Mouse (Mus musculus) liver, embryonic 14.5 days (tissue): ENCODE data around the gene Ghr. TPM values are rescaled to one million over a fixed set of nuclear protein-coding genes. Genes with fewer than 3 reads are reported as not detected.

Source experiments
- ATAC-seq: fragments of 200-750 bp; cut with Nextera tagmentation; 2 replicates; pipeline ENCODE4 v1.8.0; 2017; ENCODE audit warnings: moderate number of reproducible peaks, mild to moderate bottlenecking, moderate library complexity; ENCODE audit not compliant: insufficient read depth
- DNase-seq, 3 experiments: peaks; one replicate each; pipeline ENCODE4 v3.0.0-alpha.2; 2012 to 2013; ENCODE audit warnings: low read depth in 3 of 3, low spot score in 3 of 3
- H3K27ac ChIP-seq: fragments of 300-500 bp; sonication (generic); 2 replicates; pipeline ENCODE4 v1.5.1; 2014; ENCODE audit warnings: moderate library complexity, mild to moderate bottlenecking, control low read depth, inconsistent platforms
- H3K27me3 ChIP-seq: fragments of 300-500 bp; sonication (generic); 2 replicates; pipeline ENCODE4 v1.6.1; 2014; ENCODE audit warnings: mild to moderate bottlenecking, low read length, moderate library complexity; ENCODE audit not compliant: control insufficient read depth, insufficient read depth
- H3K36me3 ChIP-seq: fragments of 300-500 bp; sonication (generic); replicated peaks from 2 replicates; pipeline ENCODE4 v1.6.1; 2014; ENCODE audit warnings: low read depth; ENCODE audit not compliant: control insufficient read depth, insufficient read depth
- H3K4me1 ChIP-seq, 2 experiments: fragments of 200-500 bp in 1 of 2; fragments of 300-500 bp in 1 of 2; sonication (generic) in 1 of 2; replicated peaks; 2 replicates each; pipeline ENCODE4 v1.6.1; 2012 to 2014; ENCODE audit warnings: antibody characterized with exemption in 1 of 2, inconsistent platforms in 1 of 2, low read length in 1 of 2; ENCODE audit not compliant: control insufficient read depth in 2 of 2, insufficient read depth in 2 of 2
- H3K4me2 ChIP-seq: fragments of 300-500 bp; sonication (generic); 2 replicates; pipeline ENCODE4 v1.6.1; 2014; ENCODE audit warnings: low read depth, mild to moderate bottlenecking, control low read depth, moderate library complexity
- H3K4me3 ChIP-seq, 2 experiments: fragments of 200-500 bp in 1 of 2; fragments of 300-500 bp in 1 of 2; sonication (generic) in 1 of 2; 2 replicates each; pipeline ENCODE4 v1.5.1; 2012 to 2014; ENCODE audit warnings: low read depth in 2 of 2, low read length in 2 of 2, mild to moderate bottlenecking in 2 of 2, control low read depth in 1 of 2, inconsistent platforms in 1 of 2, moderate library complexity in 1 of 2; ENCODE audit not compliant: insufficient read depth in 1 of 2
- H3K9ac ChIP-seq: fragments of 300-500 bp; sonication (generic); replicated peaks from 2 replicates; pipeline ENCODE4 v1.6.1; 2014; ENCODE audit warnings: mild to moderate bottlenecking, control low read depth, moderate library complexity
- H3K9me3 ChIP-seq: fragments of 300-500 bp; sonication (generic); 2 replicates; pipeline ENCODE4 v1.6.1; 2016; ENCODE audit warnings: low read length, mixed read lengths; ENCODE audit not compliant: control insufficient read depth
- CTCF ChIP-seq: IDR thresholded peaks from 2 replicates; pipeline ENCODE4 v1.5.1; 2016; ENCODE audit warnings: antibody characterized with exemption, low read depth, control low read depth
- EP300 ChIP-seq: IDR thresholded peaks from 2 replicates; pipeline ENCODE4 v1.6.1; 2016; ENCODE audit warnings: antibody characterized with exemption, low read depth
- WGBS: fragments of 180-500 bp; shearing (Covaris S2); extraction: QIAGEN DNeasy Blood & Tissue Kit; methylation state at CpG from one replicate; pipeline ENCODE4 v1.1.7; 2014; ENCODE audit not compliant: insufficient replicate concordance; 5-methylcytosine and 5-hydroxymethylcytosine counted together
- polyA plus RNA-seq, 2 experiments: library from polyadenylated mRNA; depleted of rRNA in 1 of 2; stranded (reverse) in 1 of 2; unstranded in 1 of 2; fragments of >200 nt; fragmentation: Nextera tagmentation in 1 of 2; extraction: Ambion mirVana in 1 of 2; gene quantifications; 2 replicates each; pipeline versions ENCODE4 v1.2.1 to v1.2.3; 2012 to 2014

Gene Ghr
- polyA plus RNA-seq, 2 experiments, result 6.9 to 18.3 TPM

DNA sequence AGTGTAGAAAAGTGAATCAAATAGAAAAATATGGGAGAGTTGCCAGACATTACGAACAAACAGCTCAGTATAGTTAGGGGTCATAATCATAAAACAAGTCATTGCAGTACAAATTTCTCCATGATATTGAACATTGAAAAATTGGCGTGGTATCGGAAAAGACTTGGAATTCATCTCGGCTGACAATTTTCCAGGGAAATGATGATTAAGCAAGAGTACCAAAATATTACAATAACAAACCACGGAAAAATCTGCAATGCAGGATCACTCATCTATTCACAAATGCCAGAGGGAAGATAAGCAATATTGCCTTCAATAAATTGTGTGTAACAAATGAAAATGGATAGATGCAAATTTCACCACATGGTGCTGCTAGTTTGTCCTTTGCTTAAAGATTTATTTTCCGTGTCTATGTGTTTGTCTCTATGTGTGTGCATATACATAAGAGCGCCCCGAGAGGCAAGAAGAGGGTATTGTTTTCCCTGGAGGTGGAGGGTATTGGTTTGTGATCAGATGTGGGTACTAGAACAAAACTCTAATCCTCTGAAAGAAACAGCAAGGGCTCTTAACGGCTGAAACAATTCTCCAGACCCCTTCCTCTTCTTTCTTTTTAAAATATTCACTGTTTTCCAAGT lies 85.2 kb downstream of the Ghr start:
- Histone ChIP-seq H3K27me3 (no peaks in the 10 kb centered on the region), H3K4me3 (no peak overlapping the region), H3K4me1 (no peaks in the 10 kb centered on the region), H3K9me3 (no peaks in the 10 kb centered on the region), H3K36me3 (no peaks in the 10 kb centered on the region), H3K4me2 (no peak overlapping the region), H3K9ac (no peak overlapping the region), H3K27ac (no peak overlapping the region)
- no peak for DNase-seq
- no peak for ATAC-seq
- no peak for TF ChIP-seq EP300
- TF ChIP-seq CTCF, result no peak
- 65% methylated on average over 9 of the region's 9 CpGs for WGBS

DNA sequence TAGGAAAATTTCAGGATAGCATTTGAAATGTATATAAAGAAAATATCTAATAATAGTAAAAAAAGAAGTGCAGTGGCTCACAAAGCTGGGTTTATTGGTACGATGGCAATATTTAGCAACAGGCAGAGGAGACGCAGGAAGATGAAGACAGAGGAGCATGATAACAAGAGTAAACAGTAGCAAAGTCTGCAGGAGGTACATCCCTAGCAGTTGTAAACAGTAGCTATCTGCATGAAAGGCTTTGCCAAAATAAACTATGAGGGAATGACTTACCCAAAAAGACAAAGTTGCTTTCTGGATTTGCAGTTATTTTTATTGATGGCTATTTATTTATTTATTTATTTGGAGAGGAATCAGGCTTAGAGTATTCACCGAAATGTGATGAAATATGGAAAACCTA lies 92.4 kb downstream of the Ghr start:
- no peaks in the 10 kb centered on the region for H3K9me3 ChIP-seq
- no peak overlapping the region for H3K4me2 ChIP-seq
- DNase-seq, result no peak
- 0 out of 4 replicates have a peak, but pooled peaks cover 0 to 3% of the 10 kb centered on the region in 2 experiments for H3K4me1 ChIP-seq
- H3K36me3 ChIP-seq, result no peaks in the 10 kb centered on the region
- no peak for ATAC-seq
- TF ChIP-seq CTCF (no peak), EP300 (no peak)
- no peak overlapping the region for H3K9ac ChIP-seq
- no peak overlapping the region for H3K4me3 ChIP-seq
- WGBS, result 59% methylated on average over 3 of the region's 3 CpGs
- no peak overlapping the region for H3K27ac ChIP-seq
- H3K27me3 ChIP-seq, result no peaks in the 10 kb centered on the region

GRCm38 (mm10) chr15:3490011-3490410 lies 93.3 kb downstream of the Ghr start:
- no peak overlapping the region for H3K9ac ChIP-seq
- H3K4me2 ChIP-seq, result no peak overlapping the region
- no peak for DNase-seq
- ATAC-seq, result no peak
- no peaks in the 10 kb centered on the region for H3K36me3 ChIP-seq
- no peaks in the 10 kb centered on the region for H3K9me3 ChIP-seq
- TF ChIP-seq EP300, result no peak
- 77% methylated on average over 2 of the region's 2 CpGs for WGBS
- no peak overlapping the region for H3K27ac ChIP-seq
- no peak overlapping the region for H3K4me3 ChIP-seq
- 0 out of 4 replicates have a peak, but pooled peaks cover 0 to 3% of the 10 kb centered on the region in 2 experiments for H3K4me1 ChIP-seq
- H3K27me3 ChIP-seq, result no peaks in the 10 kb centered on the region

- Histone ChIP-seq H3K9me3 (no peaks in the 10 kb centered on the region), H3K36me3 (no peaks in the 10 kb centered on the region), H3K4me1 (0 out of 4 replicates have a peak, but pooled peaks cover 0 to 3% of the 10 kb centered on the region in 2 experiments), H3K27ac (no peak overlapping the region), H3K27me3 (no peaks in the 10 kb centered on the region), H3K4me3 (no peak overlapping the region), H3K4me2 (no peak overlapping the region), H3K9ac (no peak overlapping the region)
- TF ChIP-seq CTCF (no peak), EP300 (no peak)
- DNase-seq, result no peak
- no peak for ATAC-seq
Observed at GRCm38 (mm10) chr15:3489180-3489579, 94.1 kb downstream of the Ghr start.

- Histone ChIP-seq H3K27me3 (no peaks in the 10 kb centered on the region), H3K9me3 (no peaks in the 10 kb centered on the region), H3K36me3 (no peaks in the 10 kb centered on the region), H3K27ac (no peak overlapping the region), H3K4me3 (no peak overlapping the region), H3K4me1 (0 out of 4 replicates have a peak, but pooled peaks cover 0 to 3% of the 10 kb centered on the region in 2 experiments), H3K4me2 (no peak overlapping the region), H3K9ac (no peak overlapping the region)
- TF ChIP-seq EP300 (no peak), CTCF (no peak)
- DNase-seq (no peak), ATAC-seq (no peak)
- WGBS, result 64% methylated on average over 3 of the region's 3 CpGs
Observed at GRCm38 (mm10) chr15:3488601-3489000, 94.7 kb downstream of the Ghr start.
